Mouse (Mus musculus) B cell, adult 2 months (primary cell): ENCODE data around the gene Fcna.

Experiments used
- DNase-seq, 2 experiments: peaks; one replicate each; pipeline ENCODE4 v3.0.0; 2022

Gene Fcna

DNA sequence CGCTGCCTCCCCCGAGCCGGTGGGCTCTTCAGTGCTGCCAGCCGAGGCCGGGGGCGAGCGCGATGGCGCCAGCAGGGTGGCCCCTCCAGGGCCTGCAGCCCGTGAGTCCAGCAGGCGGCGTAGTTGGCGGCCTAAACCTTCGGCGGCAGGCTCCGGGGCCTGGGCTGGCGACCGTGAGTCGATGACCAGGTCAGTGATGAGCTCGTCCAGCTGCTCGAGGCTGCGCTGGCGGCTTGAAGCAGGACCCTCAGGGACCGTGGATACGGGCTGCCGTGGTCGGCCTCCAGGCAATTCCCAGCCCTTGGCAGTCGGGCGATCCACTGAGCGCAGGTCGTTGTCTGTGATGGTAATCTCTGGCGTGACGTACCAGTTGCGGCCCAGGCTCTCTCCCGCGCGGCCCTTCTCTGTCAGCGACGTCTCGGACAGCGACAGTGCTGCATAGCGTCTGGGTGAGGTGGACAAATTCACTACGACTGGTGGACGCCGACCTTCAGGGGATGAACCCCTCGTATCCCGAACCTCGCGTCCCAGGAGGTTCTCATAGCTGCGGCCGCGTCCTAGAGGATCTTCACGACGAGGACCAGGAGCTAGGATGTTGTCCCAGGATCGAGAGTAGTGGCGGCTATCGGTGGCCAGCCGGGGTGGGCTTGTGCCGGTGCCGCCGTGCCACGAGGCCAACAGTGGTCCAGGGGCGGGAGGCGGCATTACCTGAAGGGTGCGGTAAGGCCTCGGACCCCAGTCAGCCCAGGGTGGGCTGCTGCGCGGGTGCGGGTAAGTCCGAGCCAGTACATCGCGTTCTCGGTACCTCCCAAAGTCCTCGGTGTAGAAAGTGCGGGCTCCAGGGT is 49.7 kb downstream of the Fcna start:
- DNase-seq: peak; percentile 49 to 50

DNA sequence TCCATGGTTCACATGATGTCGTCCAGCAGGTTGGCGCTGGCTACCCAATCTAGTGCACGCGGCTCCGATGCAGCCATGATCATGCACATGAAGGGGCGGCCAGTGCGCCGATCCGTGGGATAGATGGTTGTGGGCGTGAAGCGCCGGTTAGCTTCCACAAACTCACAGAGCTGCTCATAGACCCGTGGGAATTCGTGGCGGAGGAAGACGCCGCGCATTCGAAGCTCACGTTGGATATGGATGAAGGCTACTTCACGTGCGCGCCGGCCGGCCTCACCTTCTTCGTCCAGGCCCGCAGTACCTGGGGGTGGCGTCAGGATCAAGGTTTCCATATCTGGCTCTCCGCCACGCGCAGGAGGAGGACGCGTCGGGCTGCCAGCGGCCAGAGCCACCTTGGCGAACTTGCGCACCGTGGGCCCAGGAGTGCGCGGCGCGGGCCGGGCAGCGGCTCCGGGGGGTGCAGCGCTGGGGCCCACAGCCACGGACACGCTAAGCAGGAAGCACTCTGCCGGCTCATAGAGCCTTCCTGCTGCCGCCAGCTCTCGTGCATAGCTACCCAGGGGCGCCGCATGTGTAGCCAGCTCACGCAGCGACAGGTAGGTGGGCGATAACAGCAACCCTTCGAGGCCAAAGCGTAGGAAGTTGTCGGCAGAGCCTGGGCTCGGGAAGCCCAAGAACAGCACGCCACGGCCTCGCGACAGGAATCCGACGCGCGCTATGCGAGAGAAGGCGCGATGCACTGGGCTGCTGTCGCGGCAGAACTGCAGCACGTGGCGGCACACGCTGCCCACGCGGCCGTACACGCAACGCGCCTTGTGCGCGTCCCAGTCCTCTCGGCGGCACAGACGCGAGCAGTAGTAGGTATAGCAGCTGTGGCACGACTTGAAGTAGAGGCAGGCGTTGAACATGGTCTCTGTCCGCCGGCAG is 50.6 kb downstream of the Fcna start:
- DNase-seq: peak; percentile 25 to 34

DNA sequence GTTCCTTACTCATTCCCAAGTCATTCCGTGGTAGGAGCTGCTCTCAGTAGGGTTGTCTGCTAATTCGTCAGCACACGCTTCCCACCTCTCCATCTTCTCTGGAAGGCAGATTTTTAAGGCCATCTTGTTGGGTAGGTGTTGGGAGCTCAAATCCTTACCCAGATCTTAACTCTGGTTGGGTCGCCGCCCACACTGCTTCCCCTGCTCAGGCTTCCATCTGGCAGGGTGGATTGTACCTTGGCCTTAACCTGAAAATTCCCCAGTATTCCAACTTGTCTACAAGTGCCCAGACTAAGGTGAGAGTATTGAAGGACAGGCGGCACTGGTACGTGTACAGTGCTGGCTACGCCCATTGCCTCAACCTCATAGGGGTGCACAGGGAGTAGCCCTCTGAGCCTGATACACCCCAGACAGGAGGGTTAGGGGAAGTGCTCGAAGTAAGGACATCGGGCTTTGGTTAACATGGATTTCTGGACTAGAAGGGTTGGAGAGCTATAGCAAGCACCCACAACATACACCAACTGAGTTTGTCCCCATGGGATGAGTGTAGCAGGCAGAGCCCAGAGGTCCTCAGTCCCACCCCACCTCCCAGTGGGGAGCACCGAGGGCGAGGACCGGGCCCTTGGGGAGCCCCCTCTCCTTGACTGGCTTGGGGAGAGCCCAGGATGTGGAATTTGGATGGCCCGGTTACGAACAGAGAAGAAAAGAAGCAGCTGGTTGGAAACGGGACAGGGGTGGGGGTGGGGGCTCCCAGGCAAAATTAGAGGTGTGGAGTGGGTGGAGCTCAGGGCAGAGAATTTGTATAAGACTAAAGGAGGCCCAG is 51.6 kb downstream of the Fcna start:
- DNase-seq: no peak

DNA sequence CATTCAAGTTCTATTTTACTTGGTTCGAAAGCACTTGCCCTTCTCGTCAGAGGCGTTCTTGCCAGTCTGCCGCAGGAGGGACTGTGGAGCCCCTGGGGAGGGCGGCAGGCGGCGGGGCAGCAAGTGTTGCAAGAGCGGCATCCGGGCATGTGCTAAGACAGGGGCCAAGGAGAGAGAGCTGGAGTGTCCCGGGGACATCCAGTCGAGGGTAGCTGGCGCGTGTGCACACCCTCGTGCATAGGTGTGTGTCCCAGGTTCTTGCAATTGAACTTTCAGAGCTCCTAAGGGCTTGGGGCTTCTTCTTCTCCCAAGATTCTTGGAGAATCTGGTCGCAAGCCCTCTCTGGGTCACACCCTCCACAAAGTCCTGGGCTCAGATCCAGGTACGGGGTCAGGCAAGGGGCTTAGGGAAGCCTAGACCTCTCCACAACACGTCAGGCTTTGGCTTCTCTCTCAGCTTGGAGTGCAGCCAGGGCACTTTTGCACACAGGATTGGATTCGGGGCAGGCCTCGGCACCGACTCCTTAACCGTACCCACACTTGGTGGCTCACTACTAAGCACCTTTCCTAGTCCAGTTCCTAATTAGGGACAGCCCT is 52.3 kb downstream of the Fcna start:
- peak; percentile 38 to 43 for DNase-seq
